Mouse (Mus musculus): ENCODE measurements around the gene Btbd19.

Btbd19 gene

DNA sequence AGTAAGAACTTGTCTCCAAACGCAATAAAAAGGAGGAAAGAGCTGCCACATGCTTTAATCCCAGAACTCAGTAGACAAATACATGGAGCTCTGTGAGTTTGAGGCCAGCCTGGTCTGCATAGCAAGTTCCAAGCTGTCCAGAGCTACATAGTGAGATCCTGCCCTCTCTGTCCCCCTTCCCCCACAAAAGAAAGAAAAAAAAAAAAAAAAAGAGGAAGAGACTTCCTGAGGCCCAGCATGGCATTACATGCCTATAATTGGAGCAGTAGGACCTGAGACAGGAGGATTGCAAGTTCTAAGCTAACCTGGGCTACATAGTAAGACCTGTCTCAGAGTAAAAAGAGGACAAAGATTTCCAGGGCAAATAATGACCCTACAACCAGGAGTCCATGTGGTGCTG is 55.9 kb downstream of the Btbd19 start:
- no peak for TF ChIP-seq GATA4 (IDR thresholded peaks at IDR 0.05; ENCODE audit: insufficient replicate concordance, low read length)
